Mouse (Mus musculus) bone marrow, adult 2 months (tissue): Measurements from ENCODE around the gene Meox1.

Source experiments
- CTCF ChIP-seq: fragments of 200-500 bp; IDR thresholded peaks from 2 replicates; pipeline ENCODE4 v1.5.1; 2011; ENCODE audit warnings: low read length, control low read depth; ENCODE audit not compliant: control insufficient read depth, insufficient read depth
- POLR2A ChIP-seq: fragments of 200-500 bp; IDR thresholded peaks from 2 replicates; pipeline ENCODE4 v1.6.1; 2011; ENCODE audit warnings: low read depth, mild to moderate bottlenecking, control low read depth, low read length, borderline replicate concordance; ENCODE audit not compliant: control insufficient read depth

- TF ChIP-seq CTCF (no peak), POLR2A (no peak)
Measured at GRCm38 (mm10) chr11:101923988-101924387, 29.8 kb upstream of the Meox1 start.
